Mouse (Mus musculus) ZHBTc4 (cell line): ENCODE measurements around the gene Hoxa5.

Source experiments
- DNase-seq: peaks from one replicate; pipeline ENCODE4 v3.0.0-alpha.2; 2011; ENCODE audit warnings: low read depth, low spot score

Hoxa5 gene

GRCm38 (mm10) chr6:52201269-52201668 lies 3.1 kb downstream of the Hoxa5 start:
- DNase-seq, result no peak

- no peak for DNase-seq
These were observed 3.6 kb downstream of the Hoxa5 start for GRCm38 (mm10) chr6:52200751-52201250.

GRCm38 (mm10) chr6:52200073-52200750 lies 4.2 kb downstream of the Hoxa5 start:
- DNase-seq, result no peak

- peak; percentile 76 for DNase-seq
These were observed 7.1 kb downstream of the Hoxa5 start for GRCm38 (mm10) chr6:52197271-52197670.

- no peak for DNase-seq
These were observed 7.6 kb downstream of the Hoxa5 start for GRCm38 (mm10) chr6:52196811-52197210.

GRCm38 (mm10) chr6:52194690-52195089 lies 9.7 kb downstream of the Hoxa5 start:
- no peak for DNase-seq

- peak; percentile 92 for DNase-seq
These were observed 12.4 kb downstream of the Hoxa5 start for GRCm38 (mm10) chr6:52191860-52192550.

- DNase-seq, result no peak
These were observed 13.2 kb downstream of the Hoxa5 start, which contains the start of gene Hoxa4 for GRCm38 (mm10) chr6:52190906-52191810. TSS of gene Hoxa4 (minus strand) at chr6:52191753.

GRCm38 (mm10) chr6:52190410-52190809 lies 14.0 kb downstream of the Hoxa5 start:
- peak; percentile 62 for DNase-seq

GRCm38 (mm10) chr6:52189909-52190308 lies 14.5 kb downstream of the Hoxa5 start:
- DNase-seq, result peak; percentile 21

- no peak for DNase-seq
These were observed 15.2 kb downstream of the Hoxa5 start for GRCm38 (mm10) chr6:52189172-52189591.

GRCm38 (mm10) chr6:52186500-52186899 lies 17.9 kb downstream of the Hoxa5 start:
- DNase-seq, result peak; percentile 21

GRCm38 (mm10) chr6:52185834-52186233 lies 18.6 kb downstream of the Hoxa5 start:
- DNase-seq, result no peak

GRCm38 (mm10) chr6:52185222-52185621 lies 19.2 kb downstream of the Hoxa5 start:
- DNase-seq, result no peak

GRCm38 (mm10) chr6:52184668-52185067 lies 19.7 kb downstream of the Hoxa5 start:
- DNase-seq, result no peak

GRCm38 (mm10) chr6:52183311-52184080 lies 20.9 kb downstream of the Hoxa5 start:
- DNase-seq, result no peak

GRCm38 (mm10) chr6:52182793-52183192 lies 21.6 kb downstream of the Hoxa5 start:
- DNase-seq, result no peak

GRCm38 (mm10) chr6:52182030-52182429 lies 22.4 kb downstream of the Hoxa5 start:
- DNase-seq, result no peak

GRCm38 (mm10) chr6:52180726-52181125 lies 23.7 kb downstream of the Hoxa5 start:
- no peak for DNase-seq

- DNase-seq, result no peak
These were observed 24.1 kb downstream of the Hoxa5 start for GRCm38 (mm10) chr6:52180213-52180710.

- DNase-seq, result no peak
These were observed 24.7 kb downstream of the Hoxa5 start for GRCm38 (mm10) chr6:52179690-52180089.
